Mouse (Mus musculus) liver, adult 2 months (tissue): ENCODE data around the gene Thada.

ENCODE experiments used
- CTCF ChIP-seq: fragments of 200-500 bp; IDR thresholded peaks from 2 replicates; pipeline ENCODE4 v1.5.1; 2011; ENCODE audit warnings: low read depth, low read length, control low read depth
- POLR2A ChIP-seq: fragments of 200-500 bp; IDR thresholded peaks from 2 replicates; pipeline ENCODE4 v1.6.1; 2011; ENCODE audit warnings: low read length, control low read depth; ENCODE audit not compliant: insufficient read depth; ENCODE audit errors: extremely low read depth

DNA sequence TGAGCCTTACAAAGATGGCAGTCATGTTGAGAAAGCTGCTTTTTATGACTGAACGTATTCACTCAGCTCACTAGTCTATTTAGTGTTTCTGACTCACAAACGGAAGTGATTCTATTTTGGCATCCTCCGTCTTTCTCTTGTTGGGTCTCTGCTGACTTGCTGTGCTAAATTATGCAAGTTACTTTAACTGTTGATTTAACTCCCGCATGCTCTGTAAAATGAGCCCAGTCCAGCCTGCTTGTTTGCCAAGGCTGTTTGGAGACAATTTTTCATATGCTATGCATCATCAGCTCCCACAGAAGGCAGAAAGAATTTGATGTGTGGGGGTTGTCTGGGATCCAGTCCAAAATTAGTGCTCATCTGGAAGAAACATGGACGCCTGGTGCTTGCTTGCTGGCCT, 44.4 kb upstream of the Thada start:
- TF ChIP-seq POLR2A = no peak
- TF ChIP-seq CTCF = no peak
